Mouse (Mus musculus) CH12.LX (cell line): ENCODE results near the gene Mgat4b. TPM values are rescaled to one million over a fixed set of nuclear protein-coding genes. Genes with fewer than 3 reads are reported as not detected.
A peak's percentile ranks its signal among the peaks of the same experiment; 100 is the strongest.
"Not testable (repeated sequence)": the region's sequence is repeated elsewhere in the genome, so short reads cannot be mapped to it uniquely, and the experiment has no call there.

Experiments
- DNase-seq: peaks from one replicate; pipeline ENCODE4 v3.0.0-alpha.2; 2013; ENCODE audit errors: extremely low read depth
- H3K27ac ChIP-seq: 2 replicates; pipeline ENCODE4 v1.5.1; 2012; ENCODE audit warnings: low read depth, mild to moderate bottlenecking, control low read depth, moderate library complexity; ENCODE audit not compliant: insufficient read depth
- H3K27me3 ChIP-seq: replicated peaks from 2 replicates; pipeline ENCODE3; 2012; ENCODE audit warnings: inconsistent platforms
- H3K36me3 ChIP-seq, 2 experiments: replicated peaks in 1 of 2; 2 replicates each; pipeline versions ENCODE3 to v1.6.1; 2012; ENCODE audit warnings: inconsistent platforms in 1 of 2, low read length in 1 of 2, mild to moderate bottlenecking in 1 of 2, mixed read lengths in 1 of 2, moderate library complexity in 1 of 2; ENCODE audit not compliant: control insufficient read depth in 1 of 2, insufficient read depth in 1 of 2
- H3K4me1 ChIP-seq, 2 experiments: 2 replicates each; pipeline ENCODE4 v1.6.1; 2012; ENCODE audit warnings: inconsistent platforms in 1 of 2, moderate library complexity in 1 of 2; ENCODE audit not compliant: insufficient read depth in 2 of 2, control insufficient read depth in 1 of 2
- H3K4me2 ChIP-seq: 2 replicates; pipeline ENCODE4 v1.6.1; 2012; ENCODE audit warnings: low read depth, mild to moderate bottlenecking, control low read depth; ENCODE audit not compliant: poor library complexity, insufficient read depth, severe bottlenecking
- H3K4me3 ChIP-seq, 3 experiments: fragments of 150-350 bp in 1 of 3; sonication (generic) in 1 of 3; replicated peaks in 1 of 3; 2 replicates each; pipeline versions ENCODE3 to v1.5.1; 2011 to 2012; ENCODE audit warnings: low read depth in 2 of 3, low read length in 2 of 3, mild to moderate bottlenecking in 2 of 3, moderate library complexity in 2 of 3, control low read depth in 1 of 3, improper control_type of control experiment in 1 of 3, inconsistent platforms in 1 of 3, mixed read lengths in 1 of 3; ENCODE audit not compliant: poor library complexity in 1 of 3
- H3K79me2 ChIP-seq: replicated peaks from 2 replicates; pipeline ENCODE4 v1.6.1; 2012; ENCODE audit warnings: mild to moderate bottlenecking, moderate library complexity; ENCODE audit not compliant: control insufficient read depth, poor library complexity, insufficient read depth, severe bottlenecking; ENCODE audit errors: extremely low read depth
- H3K9ac ChIP-seq: 2 replicates; pipeline ENCODE4 v1.6.1; 2012; ENCODE audit warnings: low read depth, mild to moderate bottlenecking, control low read depth, moderate library complexity; ENCODE audit not compliant: insufficient read depth
- H3K9me3 ChIP-seq: replicated peaks from 2 replicates; pipeline ENCODE3; 2012; ENCODE audit warnings: low read length, inconsistent platforms, mixed read lengths
- CHD2 ChIP-seq: IDR thresholded peaks from 2 replicates; pipeline ENCODE4 v1.6.1; 2011; ENCODE audit warnings: low read length, improper control_type of control experiment
- CTCF ChIP-seq, 2 experiments: IDR thresholded peaks in 1 of 2; conservative IDR thresholded peaks in 1 of 2; 2 replicates each; pipeline ENCODE4 v1.5.1; 2011 to 2012; ENCODE audit warnings: low read depth in 2 of 2, low read length in 2 of 2, improper control_type of control experiment in 1 of 2, inconsistent platforms in 1 of 2, mild to moderate bottlenecking in 1 of 2, moderate library complexity in 1 of 2
- E2F4 ChIP-seq: IDR thresholded peaks from 2 replicates; pipeline ENCODE4 v1.6.1; 2011; ENCODE audit warnings: low read depth, low read length, improper control_type of control experiment; ENCODE audit not compliant: insufficient replicate concordance
- ELF1 ChIP-seq: IDR thresholded peaks from 2 replicates; pipeline ENCODE4 v1.6.1; 2014; ENCODE audit warnings: low read depth, mild to moderate bottlenecking, inconsistent platforms, low read length, improper control_type of control experiment
- EP300 ChIP-seq: IDR thresholded peaks from 2 replicates; pipeline ENCODE4 v1.6.1; 2011; ENCODE audit warnings: low read length, improper control_type of control experiment
- ETS1 ChIP-seq: conservative IDR thresholded peaks from 2 replicates; pipeline ENCODE4 v1.6.1; 2012; ENCODE audit warnings: low read depth, mild to moderate bottlenecking, inconsistent platforms, low read length, improper control_type of control experiment, moderate library complexity
- GABPA ChIP-seq: IDR thresholded peaks from 2 replicates; pipeline ENCODE4 v1.6.1; 2012; ENCODE audit warnings: low read depth, low read length, improper control_type of control experiment, inconsistent platforms; ENCODE audit not compliant: insufficient replicate concordance
- HCFC1 ChIP-seq: IDR thresholded peaks from 2 replicates; pipeline ENCODE4 v1.6.1; 2012; ENCODE audit warnings: low read depth, mild to moderate bottlenecking, inconsistent platforms, low read length, improper control_type of control experiment
- IRF4 ChIP-seq: IDR thresholded peaks from 2 replicates; pipeline ENCODE4 v1.6.1; 2014; ENCODE audit warnings: low read depth, mild to moderate bottlenecking, inconsistent platforms, low read length, improper control_type of control experiment
- JUN ChIP-seq: IDR thresholded peaks from 2 replicates; pipeline ENCODE4 v1.6.1; 2011; ENCODE audit warnings: low read depth, mild to moderate bottlenecking, low read length, improper control_type of control experiment, moderate library complexity; ENCODE audit not compliant: insufficient read depth
- MAFK ChIP-seq: IDR thresholded peaks from 2 replicates; pipeline ENCODE4 v1.6.1; 2011; ENCODE audit warnings: low read length, improper control_type of control experiment; ENCODE audit not compliant: insufficient replicate concordance
- MAX ChIP-seq: IDR thresholded peaks from 2 replicates; pipeline ENCODE4 v1.6.1; 2011; ENCODE audit warnings: low read length, improper control_type of control experiment
- MXI1 ChIP-seq: IDR thresholded peaks from 2 replicates; pipeline ENCODE4 v1.6.1; 2011; ENCODE audit warnings: mild to moderate bottlenecking, low read depth, low read length, improper control_type of control experiment
- MYC ChIP-seq: IDR thresholded peaks from 2 replicates; pipeline ENCODE4 v1.6.1; 2011; ENCODE audit warnings: low read depth, mild to moderate bottlenecking, improper control_type of control experiment, low read length
- NELFE ChIP-seq: IDR thresholded peaks from 2 replicates; pipeline ENCODE4 v1.6.1; 2011; ENCODE audit warnings: low read depth, low read length, improper control_type of control experiment
- PAX5 ChIP-seq: IDR thresholded peaks from 2 replicates; pipeline ENCODE4 v1.6.1; 2012; ENCODE audit warnings: low read length, inconsistent platforms, mixed read lengths
- POLR2A ChIP-seq: IDR thresholded peaks from 2 replicates; pipeline ENCODE4 v1.6.1; 2011; ENCODE audit warnings: low read depth, mild to moderate bottlenecking, improper control_type of control experiment, low read length
- POLR2AphosphoS2 ChIP-seq: IDR thresholded peaks from 2 replicates; pipeline ENCODE4 v1.6.1; 2011; ENCODE audit warnings: low read depth, low read length, improper control_type of control experiment
- RCOR1 ChIP-seq: conservative IDR thresholded peaks from 2 replicates; pipeline ENCODE4 v1.6.1; 2012; ENCODE audit warnings: low read depth, mild to moderate bottlenecking, inconsistent platforms, low read length, improper control_type of control experiment
- SIN3A ChIP-seq: IDR thresholded peaks from 2 replicates; pipeline ENCODE4 v1.6.1; 2012; ENCODE audit warnings: low read length, improper control_type of control experiment, inconsistent platforms
- TBP ChIP-seq: conservative IDR thresholded peaks from 2 replicates; pipeline ENCODE4 v1.6.1; 2011; ENCODE audit warnings: low read depth, low read length, improper control_type of control experiment
- TCF12 ChIP-seq: IDR thresholded peaks from 2 replicates; pipeline ENCODE4 v1.6.1; 2014; ENCODE audit warnings: low read depth, mild to moderate bottlenecking, inconsistent platforms, low read length, improper control_type of control experiment
- UBTF ChIP-seq: IDR thresholded peaks from 2 replicates; pipeline ENCODE4 v1.6.1; 2012; ENCODE audit warnings: low read depth, mild to moderate bottlenecking, inconsistent platforms, low read length, improper control_type of control experiment, moderate library complexity
- ZMIZ1 ChIP-seq: IDR thresholded peaks from 2 replicates; pipeline ENCODE4 v1.6.1; 2012; ENCODE audit warnings: low read depth, mild to moderate bottlenecking, inconsistent platforms, low read length, improper control_type of control experiment
- dilution Hi-C: fragments of 300-500 bp; cut with MboI; formaldehyde crosslinking; loops from 2 replicates; pipeline ENCODE4 v1.14.3; 2020; ENCODE audit warnings: low sequenced_read_pairs; ENCODE audit not compliant: extremely low pct_unique_long_range_greater_than_20kb, extremely low pct_ligation_motif_present
- in situ Hi-C: fragments of 300-500 bp; cut with MboI; formaldehyde crosslinking; loops from 3 replicates; pipeline ENCODE4 v1.14.3; 2019; ENCODE audit warnings: low sequenced_read_pairs, low pct_ligation_motif_present, low pct_unique_long_range_greater_than_20kb, mixed read lengths
- polyA plus RNA-seq: library from polyadenylated mRNA; unstranded; fragments of >175 nt; gene quantifications from 2 replicates; pipeline ENCODE4 v1.2.1, GENCODE M21; 2012; ENCODE audit warnings: low read depth; ENCODE audit not compliant: insufficient read length
- total RNA-seq, 2 experiments: library from RNA; depleted of rRNA; stranded (reverse); fragments of 300-350 nt in 1 of 2; fragments of >200 nt in 1 of 2; gene quantifications; 2 replicates each; pipeline ENCODE4 v1.2.3; 2012 to 2014

Gene Mgat4b
- total and polyA plus RNA-seq, 3 experiments, result 4.6 to 27.4 (median 16.2) TPM

GRCm38 (mm10) chr11:50168352-50168751, 42.3 kb upstream of the Mgat4b start:
- no peak overlapping the region for H3K4me3 ChIP-seq
- dilution Hi-C loops, result no loop called here

GRCm38 (mm10) chr11:50174111-50174729, 36.5 kb upstream of the Mgat4b start, which contains the start of gene Mrnip:
Mrnip (plus strand) TSS chr11:50174444.
- peak within 1 kb of the TSS; percentile 64 to 81 (median 78) for H3K4me3 ChIP-seq
- dilution Hi-C loops, result not testable (repeated sequence)
- peaks cover 4 to 18% of the 10 kb centered on the region in 2 experiments for H3K4me1 ChIP-seq

More at GRCm38 (mm10) chr11:50168352-50168751, 42.3 kb upstream of the Mgat4b start:
- Histone ChIP-seq H3K79me2 (no peaks in the 10 kb centered on the region), H3K4me2 (no peak overlapping the region), H3K27me3 (no peaks in the 10 kb centered on the region), H3K36me3 (peaks cover 45 to 73% of the 10 kb centered on the region in 2 experiments), H3K27ac (no peak overlapping the region), H3K4me1 (peaks cover 0 to 12% of the 10 kb centered on the region in 2 experiments; a peak in 2 of 4 replicates), H3K9ac (no peak overlapping the region), H3K9me3 (no peaks in the 10 kb centered on the region)
- no peak for TF ChIP-seq MYC
- TF ChIP-seq IRF4, result no peak
- no peak for TF ChIP-seq ELF1
- no peak for TF ChIP-seq HCFC1
- in situ Hi-C loops, result no loop called here
- no peak for DNase-seq

DNA sequence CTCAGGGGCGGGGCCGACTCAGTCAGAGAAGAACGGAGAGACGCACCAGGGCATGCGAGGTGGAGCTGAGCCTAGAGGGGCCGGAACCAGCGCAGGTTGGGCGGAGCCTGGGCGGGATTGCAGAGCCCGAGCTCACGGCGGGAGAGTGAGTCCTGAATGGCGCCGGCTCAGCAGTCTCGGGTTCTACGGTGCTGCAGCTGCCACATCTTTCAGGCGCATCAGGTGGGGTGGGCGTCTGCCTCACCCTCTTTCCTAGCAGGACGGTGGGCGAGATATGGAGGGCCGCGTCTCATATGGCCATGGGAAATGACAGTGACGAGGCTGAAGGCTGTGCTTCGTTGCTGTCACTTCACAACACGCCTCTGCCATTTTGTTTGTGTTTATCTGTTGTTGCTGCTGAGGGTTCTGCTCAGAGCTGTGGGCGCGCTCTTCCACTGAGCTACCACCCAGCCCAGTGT, 35.9 kb upstream of the Mgat4b start:
- no peaks in the 10 kb centered on the region for H3K79me2 ChIP-seq
- peak overlapping the region; percentile 64 to 81 (median 78) for H3K4me3 ChIP-seq
- no peaks in the 10 kb centered on the region for H3K9me3 ChIP-seq
- in situ Hi-C loops (loop anchor here (5.0 kb wide), 1 partner anchor 38 kb away; the partner anchor contains the start of genes Mgat4b and Sqstm1), dilution Hi-C loops (no loop called here)
- H3K27ac ChIP-seq, result peak overlapping the region; percentile 24; the same call in 1 of the 2 replicates
- peak overlapping the region; percentile 96 for H3K4me2 ChIP-seq
- peak; percentile 99 for DNase-seq
- H3K4me1 ChIP-seq, result peaks cover 4 to 18% of the 10 kb centered on the region in 2 experiments
- H3K36me3 ChIP-seq, result peaks cover 43 to 64% of the 10 kb centered on the region in 2 experiments
- no peaks in the 10 kb centered on the region for H3K27me3 ChIP-seq
- H3K9ac ChIP-seq, result peak overlapping the region; percentile 61
- TF ChIP-seq MAFK, result no peak
- TF ChIP-seq E2F4, result peak; percentile 90; the same call in 1 of the 2 replicates
- 0 out of 2 replicates have a peak, but pooled peaks have one; percentile 66 for TF ChIP-seq MAX
- no peak for TF ChIP-seq JUN
- no peak for TF ChIP-seq PAX5
- TF ChIP-seq NELFE, result peak; percentile 97
- peak; percentile 97 for TF ChIP-seq POLR2A
- peak; percentile 72; the same call in 1 of the 2 replicates for TF ChIP-seq MYC
- peak; percentile 97 for TF ChIP-seq POLR2AphosphoS2
- TF ChIP-seq ZMIZ1, result peak; percentile 96
- no peak for TF ChIP-seq CTCF (conservative IDR thresholded peaks at IDR 0.05 in 1 of 2, IDR thresholded peaks at IDR 0.05 in 1 of 2; ENCODE audit: low read depth in 2 of 2, low read length in 2 of 2)
- TF ChIP-seq GABPA, result peak; percentile 76
- no peak for TF ChIP-seq CHD2
- peak; percentile 87 for TF ChIP-seq TBP
- peak; percentile 93 for TF ChIP-seq HCFC1
- peak; percentile 53; the same call in 1 of the 2 replicates for TF ChIP-seq ETS1
- peak; percentile 78 for TF ChIP-seq MXI1
- peak; percentile 92 for TF ChIP-seq ELF1
- TF ChIP-seq UBTF, result no peak
- peak; percentile 96 for TF ChIP-seq SIN3A
- TF ChIP-seq TCF12, result peak; percentile 95
- no peak for TF ChIP-seq RCOR1
- no peak for TF ChIP-seq EP300

More at GRCm38 (mm10) chr11:50174111-50174729, 36.5 kb upstream of the Mgat4b start, which contains the start of gene Mrnip:
- H3K9ac ChIP-seq, result peak within 1 kb of the TSS; percentile 61
- H3K9me3 ChIP-seq, H3K27me3 ChIP-seq, in situ Hi-C loops, DNase-seq, H3K79me2 ChIP-seq: not testable (repeated sequence)
- H3K27ac ChIP-seq, result peak within 1 kb of the TSS; percentile 24; the same call in 1 of the 2 replicates
- H3K4me2 ChIP-seq, result peak within 1 kb of the TSS; percentile 96
- H3K36me3 ChIP-seq, result peaks cover 47 to 64% of the 10 kb centered on the region in 2 experiments
